Mouse (Mus musculus): ENCODE data around the gene Nlgn2. TPM values are rescaled to one million over a fixed set of nuclear protein-coding genes. Genes with fewer than 3 reads are reported as not detected.

The Nlgn2 gene
- polyA plus RNA-seq, 1 experiment from 2014 or later = 2.6 TPM

- Histone ChIP-seq H3K9me3 (ENCODE audit: control insufficient read depth, low read length) (peaks cover 5% of the 10 kb centered on the region; the same call in 1 of the 2 replicates), H3K36me3 (ENCODE audit: control insufficient read depth, insufficient read depth, low read length) (no peaks in the 10 kb centered on the region), H3K4me2 (ENCODE audit: low read length) (peak within 1 kb of the TSS; percentile 95), H3K27ac (replicated peaks in 1 of 2; ENCODE audit: control insufficient read depth in 1 of 2, insufficient read depth in 1 of 2, low read depth in 2 of 2, low read length in 2 of 2) (no peak within 1 kb of the TSS), H3K9ac (ENCODE audit: low read length) (peak within 1 kb of the TSS; percentile 69), H3K4me3 (ENCODE audit: control insufficient read depth in 1 of 2, insufficient read depth in 1 of 2, low read depth in 1 of 2, low read length in 2 of 2) (peak within 1 kb of the TSS; percentile 9 to 46; a peak in 3 of 4 replicates), H3K4me1 (ENCODE audit: control insufficient read depth in 2 of 2, insufficient read depth in 2 of 2, low read length in 2 of 2) (peaks cover 17 to 38% of the 10 kb centered on the region in 2 experiments), H3K27me3 (ENCODE audit: control insufficient read depth, insufficient read depth, low read length) (peaks cover 18% of the 10 kb centered on the region; the same call in 1 of the 2 replicates)
- ATAC-seq (ENCODE audit: insufficient number of reproducible peaks, insufficient read depth, low FRiP score, low read depth) = no peak
- 14% methylated on average over 29 of the region's 29 CpGs for WGBS
Measured at GRCm38 (mm10) chr11:69804972-69805909, 32.3 kb downstream of the Nlgn2 start, which contains the start of gene Tmem102. Gene Tmem102 (minus strand): TSS chr11:69805624.

DNA sequence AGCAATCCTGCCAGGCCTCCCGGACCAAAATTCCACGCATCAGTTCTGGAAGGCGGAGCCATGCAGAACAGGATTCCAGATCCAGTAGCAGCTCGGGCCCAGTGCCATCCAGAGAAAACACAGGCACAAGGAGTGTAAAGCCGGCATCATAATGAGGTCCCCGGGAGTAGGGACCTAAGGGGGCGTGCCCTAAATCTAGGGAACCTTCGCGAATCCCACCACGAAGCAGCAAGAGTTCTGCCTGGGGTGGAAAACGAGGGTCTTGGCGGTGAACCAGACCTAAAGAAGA, 33.0 kb downstream of the Nlgn2 start:
- no peak overlapping the region for H3K27ac ChIP-seq (replicated peaks in 1 of 2; ENCODE audit: control insufficient read depth in 1 of 2, insufficient read depth in 1 of 2, low read depth in 2 of 2, low read length in 2 of 2)
- no peak for ATAC-seq (ENCODE audit: insufficient number of reproducible peaks, insufficient read depth, low FRiP score, low read depth)
- peak overlapping the region; percentile 95 for H3K4me2 ChIP-seq (ENCODE audit: low read length)
- H3K4me3 ChIP-seq (ENCODE audit: control insufficient read depth in 1 of 2, insufficient read depth in 1 of 2, low read depth in 1 of 2, low read length in 2 of 2) = peak overlapping the region in 1 of 2 experiments; percentile 46; a peak in 2 of 4 replicates
- peaks cover 20 to 45% of the 10 kb centered on the region in 2 experiments for H3K4me1 ChIP-seq (ENCODE audit: control insufficient read depth in 2 of 2, insufficient read depth in 2 of 2, low read length in 2 of 2)
- WGBS = 10% methylated on average over 12 of the region's 12 CpGs
- peak overlapping the region; percentile 69; the same call in 1 of the 2 replicates for H3K9ac ChIP-seq (ENCODE audit: low read length)
- peaks cover 5% of the 10 kb centered on the region; the same call in 1 of the 2 replicates for H3K9me3 ChIP-seq (ENCODE audit: control insufficient read depth, low read length)
- peaks cover 18% of the 10 kb centered on the region; the same call in 1 of the 2 replicates for H3K27me3 ChIP-seq (ENCODE audit: control insufficient read depth, insufficient read depth, low read length)
- no peaks in the 10 kb centered on the region for H3K36me3 ChIP-seq (ENCODE audit: control insufficient read depth, insufficient read depth, low read length)

- H3K9ac ChIP-seq (ENCODE audit: low read length) = peak overlapping the region; percentile 69
- ATAC-seq (ENCODE audit: insufficient number of reproducible peaks, insufficient read depth, low FRiP score, low read depth) = peak; percentile 36; the same call in 1 of the 2 replicates
- H3K4me2 ChIP-seq (ENCODE audit: low read length) = peak overlapping the region; percentile 95
- H3K36me3 ChIP-seq (ENCODE audit: control insufficient read depth, insufficient read depth, low read length) = no peaks in the 10 kb centered on the region
- 2% methylated on average over 60 of the region's 60 CpGs for WGBS
- no peak overlapping the region for H3K27ac ChIP-seq (replicated peaks in 1 of 2; ENCODE audit: control insufficient read depth in 1 of 2, insufficient read depth in 1 of 2, low read depth in 2 of 2, low read length in 2 of 2)
- H3K9me3 ChIP-seq (ENCODE audit: control insufficient read depth, low read length) = peaks cover 5% of the 10 kb centered on the region; the same call in 1 of the 2 replicates
- H3K4me1 ChIP-seq (ENCODE audit: control insufficient read depth in 2 of 2, insufficient read depth in 2 of 2, low read length in 2 of 2) = peaks cover 25 to 51% of the 10 kb centered on the region in 2 experiments
- peaks cover 18% of the 10 kb centered on the region; the same call in 1 of the 2 replicates for H3K27me3 ChIP-seq (ENCODE audit: control insufficient read depth, insufficient read depth, low read length)
- H3K4me3 ChIP-seq (ENCODE audit: control insufficient read depth in 1 of 2, insufficient read depth in 1 of 2, low read depth in 1 of 2, low read length in 2 of 2) = peak overlapping the region; percentile 46 to 65
Measured at GRCm38 (mm10) chr11:69803786-69804651, 33.6 kb downstream of the Nlgn2 start.

GRCm38 (mm10) chr11:69803328-69803727, 34.3 kb downstream of the Nlgn2 start:
- Histone ChIP-seq H3K4me2 (ENCODE audit: low read length) (peak overlapping the region; percentile 95), H3K36me3 (ENCODE audit: control insufficient read depth, insufficient read depth, low read length) (no peaks in the 10 kb centered on the region), H3K27ac (replicated peaks in 1 of 2; ENCODE audit: control insufficient read depth in 1 of 2, insufficient read depth in 1 of 2, low read depth in 2 of 2, low read length in 2 of 2) (no peak overlapping the region), H3K4me1 (ENCODE audit: control insufficient read depth in 2 of 2, insufficient read depth in 2 of 2, low read length in 2 of 2) (peaks cover 25 to 52% of the 10 kb centered on the region in 2 experiments), H3K27me3 (ENCODE audit: control insufficient read depth, insufficient read depth, low read length) (peaks cover 18% of the 10 kb centered on the region; the same call in 1 of the 2 replicates), H3K4me3 (ENCODE audit: control insufficient read depth in 1 of 2, insufficient read depth in 1 of 2, low read depth in 1 of 2, low read length in 2 of 2) (peak overlapping the region; percentile 46 to 65), H3K9me3 (ENCODE audit: control insufficient read depth, low read length) (peaks cover 5% of the 10 kb centered on the region; the same call in 1 of the 2 replicates), H3K9ac (ENCODE audit: low read length) (peak overlapping the region; percentile 69)
- 3% methylated on average over 12 of the region's 12 CpGs for WGBS
- no peak for ATAC-seq (ENCODE audit: insufficient number of reproducible peaks, insufficient read depth, low FRiP score, low read depth)

GRCm38 (mm10) chr11:69802648-69803105, 34.9 kb downstream of the Nlgn2 start:
- Histone ChIP-seq H3K27me3 (ENCODE audit: control insufficient read depth, insufficient read depth, low read length) (peaks cover 21% of the 10 kb centered on the region; the same call in 1 of the 2 replicates), H3K4me2 (ENCODE audit: low read length) (peak overlapping the region; percentile 95), H3K4me3 (ENCODE audit: control insufficient read depth in 1 of 2, insufficient read depth in 1 of 2, low read depth in 1 of 2, low read length in 2 of 2) (peak overlapping the region; percentile 46 to 65), H3K36me3 (ENCODE audit: control insufficient read depth, insufficient read depth, low read length) (no peaks in the 10 kb centered on the region), H3K9ac (ENCODE audit: low read length) (peak overlapping the region; percentile 69), H3K9me3 (ENCODE audit: control insufficient read depth, low read length) (peaks cover 5% of the 10 kb centered on the region; the same call in 1 of the 2 replicates), H3K4me1 (ENCODE audit: control insufficient read depth in 2 of 2, insufficient read depth in 2 of 2, low read length in 2 of 2) (peaks cover 25 to 52% of the 10 kb centered on the region in 2 experiments), H3K27ac (replicated peaks in 1 of 2; ENCODE audit: control insufficient read depth in 1 of 2, insufficient read depth in 1 of 2, low read depth in 2 of 2, low read length in 2 of 2) (no peak overlapping the region)
- WGBS = 2% methylated on average over 32 of the region's 33 CpGs
- no peak for ATAC-seq (ENCODE audit: insufficient number of reproducible peaks, insufficient read depth, low FRiP score, low read depth)

- no peaks in the 10 kb centered on the region for H3K36me3 ChIP-seq (ENCODE audit: control insufficient read depth, insufficient read depth, low read length)
- H3K27me3 ChIP-seq (ENCODE audit: control insufficient read depth, insufficient read depth, low read length) = peaks cover 23% of the 10 kb centered on the region
- under 1% methylated on average over 31 of the region's 33 CpGs for WGBS
- H3K4me2 ChIP-seq (ENCODE audit: low read length) = peak within 1 kb of the TSS; percentile 95
- peak within 1 kb of the TSS; percentile 50 to 53 for H3K27ac ChIP-seq (replicated peaks in 1 of 2; ENCODE audit: control insufficient read depth in 1 of 2, insufficient read depth in 1 of 2, low read depth in 2 of 2, low read length in 2 of 2)
- H3K4me3 ChIP-seq (ENCODE audit: control insufficient read depth in 1 of 2, insufficient read depth in 1 of 2, low read depth in 1 of 2, low read length in 2 of 2) = peak within 1 kb of the TSS; percentile 46 to 65
- peaks cover 3% of the 10 kb centered on the region; the same call in 1 of the 2 replicates for H3K9me3 ChIP-seq (ENCODE audit: control insufficient read depth, low read length)
- H3K9ac ChIP-seq (ENCODE audit: low read length) = peak within 1 kb of the TSS; percentile 69
- ATAC-seq (ENCODE audit: insufficient number of reproducible peaks, insufficient read depth, low FRiP score, low read depth) = no peak
- H3K4me1 ChIP-seq (ENCODE audit: control insufficient read depth in 2 of 2, insufficient read depth in 2 of 2, low read length in 2 of 2) = peaks cover 25 to 52% of the 10 kb centered on the region in 2 experiments
Measured at GRCm38 (mm10) chr11:69801379-69801977, 36.1 kb downstream of the Nlgn2 start, which contains the start of gene Fgf11. Gene Fgf11 (minus strand): TSS chr11:69801857.
